Mouse (Mus musculus) cerebellum, adult 11 months (tissue): ENCODE measurements at regions not wholly inside any gene's neighbourhood (a gene's known extent, or its start where the extent isn't known, plus 50 kb on each side); places are given as distances from the start of the nearest gene placed in this dataset.

Source experiments
- DNase-seq: peaks from one replicate; pipeline ENCODE4 v3.0.0; 2022

- no peak for DNase-seq
These were observed 233.1 kb downstream of the Ube2cbp start for GRCm38 (mm10) chr9:86231692-86232091.

- DNase-seq, result no peak
These were observed 232.6 kb downstream of the Ube2cbp start for GRCm38 (mm10) chr9:86232174-86232573.

GRCm38 (mm10) chr9:86233775-86234174 lies 231.0 kb downstream of the Ube2cbp start:
- no peak for DNase-seq

GRCm38 (mm10) chr9:86238691-86239090 lies 226.1 kb downstream of the Ube2cbp start:
- DNase-seq, result no peak

- DNase-seq, result no peak
These were observed 224.5 kb downstream of the Ube2cbp start for GRCm38 (mm10) chr9:86240287-86240686.

- no peak for DNase-seq
These were observed 223.9 kb downstream of the Ube2cbp start for GRCm38 (mm10) chr9:86240896-86241295.

- no peak for DNase-seq
These were observed 214.6 kb downstream of the Ube2cbp start for GRCm38 (mm10) chr9:86250197-86250596.

- DNase-seq, result no peak
These were observed 213.4 kb downstream of the Ube2cbp start for GRCm38 (mm10) chr9:86251331-86251730.
